Mouse (Mus musculus): Measurements from ENCODE around the gene Gm4969. TPM values are rescaled to one million over a fixed set of nuclear protein-coding genes. Genes with fewer than 3 reads are reported as not detected.

Gm4969 gene
- total and polyA plus RNA-seq, 3 experiments = not detected

- Histone ChIP-seq H3K27me3 (ENCODE audit: control insufficient read depth in 1 of 2, insufficient read depth in 2 of 2, low read length in 2 of 2) (no peaks in the 10 kb centered on the region), H3K9ac (ENCODE audit: control insufficient read depth, low read depth, low read length, poor library complexity, severe bottlenecking) (no peak within 1 kb of the TSS), H3K79me2 (ENCODE audit: control insufficient read depth, insufficient read depth, low read length, poor library complexity) (no peaks in the 10 kb centered on the region), H3K36me3 (ENCODE audit: control insufficient read depth in 1 of 2, insufficient read depth in 2 of 2, low read length in 2 of 2) (no peaks in the 10 kb centered on the region; a peak in 1 of 4 replicates), H3K27ac (ENCODE audit: control insufficient read depth, low read depth, low read length) (no peak within 1 kb of the TSS), H3K9me3 (replicated peaks; ENCODE audit: insufficient read depth, low read length) (no peaks in the 10 kb centered on the region), H3K4me3 (ENCODE audit: control insufficient read depth in 1 of 2, insufficient read depth in 1 of 2, low read depth in 2 of 2, low read length in 2 of 2) (no peak within 1 kb of the TSS), H3K4me1 (ENCODE audit: control insufficient read depth in 1 of 2, insufficient read depth in 2 of 2, low read length in 2 of 2) (no peaks in the 10 kb centered on the region)
- peak; percentile 35 for DNase-seq (ENCODE audit: low read depth, low spot score)
- TF ChIP-seq CTCF (IDR thresholded peaks at IDR 0.05 in 2 of 3, conservative IDR thresholded peaks at IDR 0.05 in 1 of 3; ENCODE audit: control insufficient read depth in 1 of 3, insufficient read depth in 1 of 3, low read depth in 2 of 3, low read length in 3 of 3, poor library complexity in 1 of 3, severe bottlenecking in 1 of 3) = peak; percentile 36 to 70 (median 46); a peak in 5 of 6 replicates
- TF ChIP-seq RAD21 (IDR thresholded peaks at IDR 0.05; ENCODE audit: low read depth, low read length) = no peak
- no peak for TF ChIP-seq MYB (IDR thresholded peaks at IDR 0.05; ENCODE audit: low read depth, low read length)
- no peak for TF ChIP-seq TBP (IDR thresholded peaks at IDR 0.05; ENCODE audit: low read depth, low read length)
Observed at GRCm38 (mm10) chr7:19054047-19054776, 64.0 kb downstream of the Gm4969 start, which contains the start of gene Rsph6a. TSS of gene Rsph6a (plus strand) at chr7:19054690.

GRCm38 (mm10) chr7:19053136-19053532 is 65.0 kb downstream of the Gm4969 start:
- TF ChIP-seq ETS1 (IDR thresholded peaks at IDR 0.05; ENCODE audit: low read depth, low read length) (no peak), MYC (IDR thresholded peaks at IDR 0.05; ENCODE audit: low read depth, low read length) (no peak), SIN3A (IDR thresholded peaks at IDR 0.05; ENCODE audit: low read length) (no peak), ZC3H11A (IDR thresholded peaks at IDR 0.05; ENCODE audit: low read depth, low read length) (no peak), RAD21 (IDR thresholded peaks at IDR 0.05; ENCODE audit: low read depth, low read length) (no peak), EP300 (IDR thresholded peaks at IDR 0.05; ENCODE audit: low read depth in 1 of 2, low read length in 2 of 2) (no peak), ZNF384 (IDR thresholded peaks at IDR 0.05; ENCODE audit: low read depth, low read length) (no peak), NELFE (IDR thresholded peaks at IDR 0.05; ENCODE audit: low read depth, low read length) (no peak)
- H3K4me3 ChIP-seq (ENCODE audit: control insufficient read depth in 1 of 2, insufficient read depth in 1 of 2, low read depth in 2 of 2, low read length in 2 of 2) = no peak overlapping the region
- no peak overlapping the region for H3K9ac ChIP-seq (ENCODE audit: control insufficient read depth, low read depth, low read length, poor library complexity, severe bottlenecking)
- no peak overlapping the region for H3K27ac ChIP-seq (ENCODE audit: control insufficient read depth, low read depth, low read length)
- no peaks in the 10 kb centered on the region for H3K27me3 ChIP-seq (ENCODE audit: control insufficient read depth in 1 of 2, insufficient read depth in 2 of 2, low read length in 2 of 2)
- DNase-seq (ENCODE audit: low read depth, low spot score) = no peak
- H3K36me3 ChIP-seq (ENCODE audit: control insufficient read depth in 1 of 2, insufficient read depth in 2 of 2, low read length in 2 of 2) = no peaks in the 10 kb centered on the region; a peak in 1 of 4 replicates
- no peaks in the 10 kb centered on the region for H3K9me3 ChIP-seq (replicated peaks; ENCODE audit: insufficient read depth, low read length)
- H3K79me2 ChIP-seq (ENCODE audit: control insufficient read depth, insufficient read depth, low read length, poor library complexity) = no peaks in the 10 kb centered on the region
- H3K4me1 ChIP-seq (ENCODE audit: control insufficient read depth in 1 of 2, insufficient read depth in 2 of 2, low read length in 2 of 2) = no peaks in the 10 kb centered on the region

- Histone ChIP-seq H3K9ac (ENCODE audit: control insufficient read depth, low read depth, low read length, poor library complexity, severe bottlenecking) (no peak overlapping the region), H3K79me2 (ENCODE audit: control insufficient read depth, insufficient read depth, low read length, poor library complexity) (no peaks in the 10 kb centered on the region), H3K36me3 (ENCODE audit: control insufficient read depth in 1 of 2, insufficient read depth in 2 of 2, low read length in 2 of 2) (no peaks in the 10 kb centered on the region; a peak in 1 of 4 replicates), H3K9me3 (replicated peaks; ENCODE audit: insufficient read depth, low read length) (no peaks in the 10 kb centered on the region), H3K4me1 (ENCODE audit: control insufficient read depth in 1 of 2, insufficient read depth in 2 of 2, low read length in 2 of 2) (no peaks in the 10 kb centered on the region), H3K27me3 (ENCODE audit: control insufficient read depth in 1 of 2, insufficient read depth in 2 of 2, low read length in 2 of 2) (no peaks in the 10 kb centered on the region), H3K27ac (ENCODE audit: control insufficient read depth, low read depth, low read length) (no peak overlapping the region), H3K4me3 (ENCODE audit: control insufficient read depth in 1 of 2, insufficient read depth in 1 of 2, low read depth in 2 of 2, low read length in 2 of 2) (no peak overlapping the region)
- TF ChIP-seq NRF1 (IDR thresholded peaks at IDR 0.05; ENCODE audit: insufficient read depth, low read depth, low read length, poor library complexity, severe bottlenecking) (no peak), MAFK (IDR thresholded peaks at IDR 0.05; ENCODE audit: borderline replicate concordance, low read depth, low read length) (no peak), HCFC1 (IDR thresholded peaks at IDR 0.05; ENCODE audit: low read depth, low read length) (no peak), ETS1 (IDR thresholded peaks at IDR 0.05; ENCODE audit: low read depth, low read length) (no peak), JUND (IDR thresholded peaks at IDR 0.05; ENCODE audit: low read depth, low read length) (no peak), CTCF (IDR thresholded peaks at IDR 0.05 in 2 of 3, conservative IDR thresholded peaks at IDR 0.05 in 1 of 3; ENCODE audit: control insufficient read depth in 1 of 3, insufficient read depth in 1 of 3, low read depth in 2 of 3, low read length in 3 of 3, poor library complexity in 1 of 3, severe bottlenecking in 1 of 3) (no peak), TBP (IDR thresholded peaks at IDR 0.05; ENCODE audit: low read depth, low read length) (no peak), CHD2 (IDR thresholded peaks at IDR 0.05; ENCODE audit: low read length) (no peak), SMC3 (IDR thresholded peaks at IDR 0.05; ENCODE audit: low read depth, low read length) (no peak), KAT2A (conservative IDR thresholded peaks at IDR 0.05; ENCODE audit: low read depth, low read length) (no peak), SIN3A (IDR thresholded peaks at IDR 0.05; ENCODE audit: low read length) (no peak), UBTF (IDR thresholded peaks at IDR 0.05; ENCODE audit: borderline replicate concordance, insufficient read depth, low read depth, low read length) (no peak), GATA1 (IDR thresholded peaks at IDR 0.05; ENCODE audit: low read depth, low read length) (no peak)
- DNase-seq (ENCODE audit: low read depth, low spot score) = no peak
Observed at GRCm38 (mm10) chr7:19052345-19053135, 65.6 kb downstream of the Gm4969 start.
